Mouse (Mus musculus): ENCODE results near the gene Atxn2l. TPM values are rescaled to one million over a fixed set of nuclear protein-coding genes. Genes with fewer than 3 reads are reported as not detected.

Atxn2l gene
- 43.8 and 44.4 TPM in 2 replicates for polyA plus RNA-seq (2015; fragmentation: Nextera tagmentation; extraction: Ambion mirVana)

DNA sequence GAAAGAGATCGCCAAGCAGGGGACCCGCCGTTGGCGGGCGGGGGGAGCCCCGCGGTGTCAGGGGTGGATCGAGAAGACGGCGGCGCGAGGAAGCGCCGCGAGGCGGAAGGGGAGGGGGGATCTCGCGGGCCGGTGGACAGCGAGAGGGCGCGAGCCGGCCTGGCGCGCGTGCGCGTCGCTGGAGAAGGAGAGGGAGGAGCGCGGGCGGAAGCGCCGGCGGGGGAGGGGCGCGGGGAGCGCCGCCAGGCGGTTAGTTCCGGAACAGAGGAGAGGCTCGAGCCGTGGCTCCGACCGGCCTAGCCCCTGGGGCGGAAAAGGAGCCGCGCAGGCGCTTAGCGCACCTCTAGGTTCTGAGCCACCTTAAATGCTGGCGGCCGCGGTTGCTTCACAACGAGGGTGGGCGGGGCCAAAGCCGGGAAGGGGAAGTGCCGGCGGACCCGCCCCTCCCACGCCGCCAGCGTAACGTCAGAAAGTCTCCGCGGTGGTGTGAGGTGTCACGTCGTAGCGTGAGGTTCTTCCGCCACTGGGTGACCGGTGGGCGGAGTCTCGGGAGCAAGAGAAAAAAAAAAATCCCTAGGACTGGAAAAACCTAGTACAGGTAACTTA, at the start of gene Atxn2l:
Gene Atxn2l, minus strand, starts transcription at position 165 of the 606 bp plus-strand sequence.
- 0 out of 2 replicates have a peak, but pooled peaks cover 4% of the 10 kb centered on the region for H3K4me1 ChIP-seq (replicated peaks)
- peak within 1 kb of the TSS; percentile 89 for H3K4me3 ChIP-seq (replicated peaks)
- no peaks in the 10 kb centered on the region for H3K9me3 ChIP-seq
- H3K27me3 ChIP-seq (replicated peaks): no peaks in the 10 kb centered on the region
- ATAC-seq: peak; percentile 92
- peak within 1 kb of the TSS; percentile 99 for H3K27ac ChIP-seq
- H3K9ac ChIP-seq: peak within 1 kb of the TSS; percentile 93
- WGBS: under 1% methylated on average over 54 of the region's 72 CpGs
- peaks cover 22% of the 10 kb centered on the region for H3K36me3 ChIP-seq
- H3K4me2 ChIP-seq (replicated peaks): peak within 1 kb of the TSS; percentile 73

- Histone ChIP-seq H3K36me3 (peaks cover 43% of the 10 kb centered on the region), H3K9ac (no peak overlapping the region), H3K4me3 (replicated peaks) (no peak overlapping the region), H3K4me2 (replicated peaks) (no peak overlapping the region), H3K9me3 (no peaks in the 10 kb centered on the region), H3K27me3 (replicated peaks) (no peaks in the 10 kb centered on the region), H3K4me1 (replicated peaks) (no peaks in the 10 kb centered on the region), H3K27ac (no peak overlapping the region)
- ATAC-seq: no peak
- 89% methylated on average over 2 of the region's 2 CpGs for WGBS
These were observed 42.4 kb upstream of the Atxn2l start for GRCm38 (mm10) chr7:126545631-126546030.

DNA sequence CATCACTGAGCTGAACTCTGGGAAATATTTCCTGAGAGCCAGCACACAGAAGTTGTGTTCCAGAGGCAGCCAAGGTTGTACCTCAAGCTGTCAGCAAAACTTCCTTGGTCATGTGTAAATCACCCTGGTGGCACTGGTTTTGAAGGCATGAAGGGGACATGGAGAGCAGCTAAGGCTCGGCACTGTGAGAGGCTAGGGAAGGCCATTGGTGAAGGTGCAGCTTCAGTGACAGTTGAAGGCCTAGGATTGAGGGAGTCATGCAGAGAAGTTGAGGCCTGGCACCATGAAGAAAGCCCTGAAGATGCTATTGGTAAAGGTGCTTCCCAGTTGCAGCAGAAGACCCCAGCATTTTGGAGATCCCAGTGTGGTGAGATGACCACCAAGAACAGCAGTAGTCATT, 38.4 kb upstream of the Atxn2l start:
- Histone ChIP-seq H3K36me3 (peaks cover 11% of the 10 kb centered on the region), H3K4me1 (replicated peaks) (no peaks in the 10 kb centered on the region), H3K27ac (no peak overlapping the region), H3K27me3 (replicated peaks) (peaks cover 4% of the 10 kb centered on the region; the same call in 1 of the 2 replicates), H3K4me2 (replicated peaks) (no peak overlapping the region), H3K4me3 (replicated peaks) (no peak overlapping the region), H3K9me3 (no peaks in the 10 kb centered on the region), H3K9ac (no peak overlapping the region)
- 86% methylated on average over 1 of the region's 1 CpGs for WGBS
- no peak for ATAC-seq

DNA sequence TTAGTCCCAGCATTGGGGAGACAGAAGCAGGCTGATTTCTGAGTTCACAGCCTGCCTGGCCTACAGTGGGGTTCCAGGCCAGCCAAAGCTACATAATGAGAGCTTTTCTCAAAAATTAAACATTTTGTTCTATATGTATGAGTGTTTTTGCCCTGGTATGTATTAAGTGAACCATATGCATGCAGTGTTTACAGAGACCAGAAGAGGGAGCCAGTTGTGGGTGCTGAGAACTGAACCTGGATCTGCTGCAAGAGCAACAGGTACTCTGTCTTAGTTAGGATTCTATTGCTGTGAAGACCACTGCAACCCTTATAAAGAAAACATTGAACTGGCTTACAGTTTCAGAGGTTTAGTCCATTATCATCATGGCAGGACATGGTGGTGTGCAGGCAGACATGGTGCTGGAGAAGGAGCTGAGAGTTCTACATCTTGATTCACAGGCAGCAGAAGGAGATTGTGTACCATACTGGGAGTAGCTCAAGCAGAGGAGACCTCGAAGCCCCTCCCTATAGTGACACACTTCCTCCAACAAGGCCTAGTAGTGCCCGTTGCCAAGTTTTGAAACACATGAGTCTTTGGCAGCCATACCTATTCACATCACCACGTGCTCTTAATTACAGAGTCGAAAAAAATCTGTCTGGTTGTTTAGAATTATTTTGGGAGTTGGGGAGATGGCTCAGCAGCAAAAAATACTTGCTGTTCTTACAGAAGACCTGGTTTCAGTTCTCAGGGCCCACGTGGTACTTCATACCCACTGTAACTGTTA, 34.8 kb upstream of the Atxn2l start:
- H3K9me3 ChIP-seq: no peaks in the 10 kb centered on the region
- H3K9ac ChIP-seq: no peak overlapping the region
- no peaks in the 10 kb centered on the region for H3K36me3 ChIP-seq
- H3K4me1 ChIP-seq (replicated peaks): no peaks in the 10 kb centered on the region; the same call in 1 of the 2 replicates
- H3K27ac ChIP-seq: no peak overlapping the region
- H3K4me3 ChIP-seq (replicated peaks): no peak overlapping the region
- H3K4me2 ChIP-seq (replicated peaks): no peak overlapping the region
- peaks cover 6% of the 10 kb centered on the region; the same call in 1 of the 2 replicates for H3K27me3 ChIP-seq (replicated peaks)
- 77% methylated on average over 5 of the region's 5 CpGs for WGBS
- ATAC-seq: no peak

- H3K36me3 ChIP-seq: no peaks in the 10 kb centered on the region
- no peak overlapping the region for H3K4me3 ChIP-seq (replicated peaks)
- no peaks in the 10 kb centered on the region for H3K9me3 ChIP-seq
- H3K4me1 ChIP-seq (replicated peaks): no peaks in the 10 kb centered on the region; the same call in 1 of the 2 replicates
- H3K27me3 ChIP-seq (replicated peaks): peaks cover 6% of the 10 kb centered on the region; the same call in 1 of the 2 replicates
- no peak overlapping the region for H3K9ac ChIP-seq
- no peak overlapping the region for H3K27ac ChIP-seq
- 63% methylated on average over 9 of the region's 9 CpGs for WGBS
- peak overlapping the region; percentile 91 for H3K4me2 ChIP-seq (replicated peaks)
- no peak for ATAC-seq
These were observed 33.2 kb upstream of the Atxn2l start for GRCm38 (mm10) chr7:126536466-126536865.

DNA sequence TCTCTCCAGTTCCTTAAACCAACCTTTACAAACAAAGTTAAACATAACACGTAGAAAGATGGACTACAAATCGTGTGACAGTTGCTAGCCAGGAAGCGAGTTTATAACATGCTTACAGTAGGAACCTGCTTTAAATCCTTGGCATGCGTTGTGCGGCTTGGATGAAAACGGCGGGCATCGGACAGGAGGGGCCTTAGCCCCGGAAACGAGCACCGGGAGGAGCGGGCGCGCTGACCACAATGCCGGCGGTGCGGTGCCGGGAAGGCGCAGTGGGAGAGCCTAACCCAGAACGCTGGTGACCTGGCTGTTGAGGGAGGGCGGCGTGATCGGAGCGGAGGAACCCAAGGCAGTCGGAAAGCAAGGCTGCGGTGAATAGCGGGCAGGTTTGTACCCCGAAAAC, 32.5 kb upstream of the Atxn2l start:
- peaks cover 6% of the 10 kb centered on the region; the same call in 1 of the 2 replicates for H3K27me3 ChIP-seq (replicated peaks)
- ATAC-seq: no peak
- WGBS: 1% methylated on average over 28 of the region's 28 CpGs
- no peak overlapping the region for H3K27ac ChIP-seq
- H3K4me1 ChIP-seq (replicated peaks): no peaks in the 10 kb centered on the region; the same call in 1 of the 2 replicates
- H3K4me3 ChIP-seq (replicated peaks): peak overlapping the region; percentile 42
- H3K9ac ChIP-seq: peak overlapping the region; percentile 50
- no peaks in the 10 kb centered on the region for H3K36me3 ChIP-seq
- no peaks in the 10 kb centered on the region for H3K9me3 ChIP-seq
- peak overlapping the region; percentile 91 for H3K4me2 ChIP-seq (replicated peaks)

DNA sequence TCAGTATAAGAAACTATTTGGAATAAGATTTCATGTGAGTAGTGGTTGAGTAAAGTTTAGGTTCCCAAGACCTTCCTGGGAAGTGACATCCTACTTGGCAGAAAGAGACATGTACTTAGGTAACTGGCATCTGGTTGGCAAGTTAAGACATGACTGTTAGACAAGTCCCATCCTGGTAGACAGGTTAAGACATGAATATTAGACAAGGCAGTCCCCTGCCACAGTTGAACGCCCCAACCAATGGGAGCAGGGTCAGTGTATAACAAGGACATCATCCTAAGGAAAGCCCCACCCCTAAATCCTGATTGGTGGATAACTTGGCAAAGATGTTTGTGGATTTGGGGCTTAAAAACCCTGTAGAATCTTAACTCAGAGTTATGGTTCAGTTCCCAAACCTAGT, 30.2 kb upstream of the Atxn2l start:
- no peaks in the 10 kb centered on the region for H3K9me3 ChIP-seq
- WGBS: 67% methylated on average over 1 of the region's 1 CpGs
- H3K4me3 ChIP-seq (replicated peaks): no peak overlapping the region
- H3K9ac ChIP-seq: no peak overlapping the region
- H3K36me3 ChIP-seq: no peaks in the 10 kb centered on the region
- no peak overlapping the region for H3K4me2 ChIP-seq (replicated peaks)
- no peak overlapping the region for H3K27ac ChIP-seq
- ATAC-seq: no peak
- H3K4me1 ChIP-seq (replicated peaks): no peaks in the 10 kb centered on the region; the same call in 1 of the 2 replicates
- peaks cover 6% of the 10 kb centered on the region; the same call in 1 of the 2 replicates for H3K27me3 ChIP-seq (replicated peaks)

GRCm38 (mm10) chr7:126528166-126528577, 24.9 kb upstream of the Atxn2l start:
- H3K36me3 ChIP-seq: no peaks in the 10 kb centered on the region
- no peaks in the 10 kb centered on the region for H3K9me3 ChIP-seq
- WGBS: 7% methylated on average over 1 of the region's 1 CpGs
- H3K4me3 ChIP-seq (replicated peaks): no peak overlapping the region
- no peak overlapping the region for H3K27ac ChIP-seq
- H3K4me1 ChIP-seq (replicated peaks): no peaks in the 10 kb centered on the region
- no peak overlapping the region for H3K9ac ChIP-seq
- H3K27me3 ChIP-seq (replicated peaks): no peaks in the 10 kb centered on the region
- H3K4me2 ChIP-seq (replicated peaks): no peak overlapping the region
- ATAC-seq: 0 out of 2 replicates have a peak, but pooled peaks have one; percentile 43

GRCm38 (mm10) chr7:126523316-126523715, 20.1 kb upstream of the Atxn2l start:
- no peaks in the 10 kb centered on the region for H3K36me3 ChIP-seq
- no peak overlapping the region for H3K27ac ChIP-seq
- no peaks in the 10 kb centered on the region for H3K27me3 ChIP-seq (replicated peaks)
- H3K9me3 ChIP-seq: no peaks in the 10 kb centered on the region
- 78% methylated on average over 3 of the region's 3 CpGs for WGBS
- H3K4me2 ChIP-seq (replicated peaks): no peak overlapping the region
- no peaks in the 10 kb centered on the region for H3K4me1 ChIP-seq (replicated peaks)
- no peak overlapping the region for H3K4me3 ChIP-seq (replicated peaks)
- H3K9ac ChIP-seq: no peak overlapping the region
- ATAC-seq: no peak

DNA sequence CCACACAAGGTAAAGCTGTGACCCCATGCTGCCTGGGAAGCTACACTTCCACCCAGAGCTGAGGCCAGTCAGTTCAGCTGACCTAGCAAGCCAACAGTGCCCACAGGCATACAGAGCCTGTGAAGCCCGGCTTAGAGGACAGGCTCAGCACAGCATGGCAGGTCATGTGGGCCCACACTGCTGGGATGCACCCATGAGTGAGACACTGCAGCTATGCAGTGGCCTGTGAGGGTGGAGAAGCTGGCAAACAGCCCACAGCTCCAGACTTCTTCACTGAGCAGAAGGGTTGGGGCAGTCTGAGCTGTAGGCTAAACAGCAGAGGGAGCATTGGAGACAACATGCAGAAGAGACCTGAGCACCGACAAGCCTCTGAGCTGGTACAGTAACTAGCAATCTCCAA, 16.3 kb upstream of the Atxn2l start:
- WGBS: 59% methylated on average over 2 of the region's 2 CpGs
- no peaks in the 10 kb centered on the region for H3K9me3 ChIP-seq
- ATAC-seq: peak; percentile 43; the same call in 1 of the 2 replicates
- no peak overlapping the region for H3K4me3 ChIP-seq (replicated peaks)
- H3K4me2 ChIP-seq (replicated peaks): no peak overlapping the region
- H3K9ac ChIP-seq: no peak overlapping the region
- no peak overlapping the region for H3K27ac ChIP-seq
- no peaks in the 10 kb centered on the region for H3K4me1 ChIP-seq (replicated peaks)
- no peaks in the 10 kb centered on the region for H3K36me3 ChIP-seq
- H3K27me3 ChIP-seq (replicated peaks): no peaks in the 10 kb centered on the region

GRCm38 (mm10) chr7:126518261-126518941, 15.2 kb upstream of the Atxn2l start:
- H3K27ac ChIP-seq: no peak overlapping the region
- H3K36me3 ChIP-seq: no peaks in the 10 kb centered on the region
- ATAC-seq: peak; percentile 53; the same call in 1 of the 2 replicates
- no peak overlapping the region for H3K9ac ChIP-seq
- H3K4me2 ChIP-seq (replicated peaks): no peak overlapping the region
- no peaks in the 10 kb centered on the region for H3K9me3 ChIP-seq
- no peak overlapping the region for H3K4me3 ChIP-seq (replicated peaks)
- H3K4me1 ChIP-seq (replicated peaks): no peaks in the 10 kb centered on the region
- 82% methylated on average over 5 of the region's 5 CpGs for WGBS
- no peaks in the 10 kb centered on the region for H3K27me3 ChIP-seq (replicated peaks)

DNA sequence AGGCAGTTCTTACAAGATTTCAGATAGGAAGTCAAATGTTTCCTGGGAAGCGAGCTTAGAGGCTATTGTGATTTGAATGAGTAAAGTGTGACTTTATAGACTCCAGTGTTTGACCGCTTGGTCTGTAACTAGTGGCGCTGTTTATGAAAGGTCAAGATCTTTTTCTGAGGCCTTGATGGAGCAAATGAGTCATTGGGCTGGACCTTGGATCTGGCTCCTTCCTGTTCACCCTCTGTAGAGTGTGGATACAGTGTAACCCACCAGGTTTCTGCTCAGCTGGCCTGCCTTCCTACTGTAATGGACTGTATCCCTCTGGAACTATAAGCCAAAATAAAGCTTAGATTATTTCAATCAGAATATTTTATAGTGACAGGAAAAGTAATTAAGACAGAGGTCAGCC, 8.1 kb upstream of the Atxn2l start:
- Histone ChIP-seq H3K9ac (no peak overlapping the region), H3K4me3 (replicated peaks) (no peak overlapping the region), H3K36me3 (no peaks in the 10 kb centered on the region), H3K27me3 (replicated peaks) (no peaks in the 10 kb centered on the region), H3K27ac (no peak overlapping the region), H3K4me1 (replicated peaks) (no peaks in the 10 kb centered on the region), H3K9me3 (no peaks in the 10 kb centered on the region), H3K4me2 (replicated peaks) (no peak overlapping the region)
- ATAC-seq: no peak
- 82% methylated on average over 3 of the region's 3 CpGs for WGBS
